Mouse (Mus musculus): ENCODE results near the gene Larp4b. TPM values are rescaled to one million over a fixed set of nuclear protein-coding genes. Genes with fewer than 3 reads are reported as not detected.

Gene Larp4b
- polyA plus RNA-seq, 1 experiment = 21.5 TPM

GRCm38 (mm10) chr13:9140204-9140603 lies 46.5 kb downstream of the Larp4b start:
- no peak overlapping the region for H3K4me3 ChIP-seq (ENCODE audit: insufficient read depth, low read depth, low read length)
- TF ChIP-seq CTCF (conservative IDR thresholded peaks at IDR 0.05; ENCODE audit: insufficient read depth, insufficient read length, low read depth, low read length) (no peak), POLR2A (IDR thresholded peaks at IDR 0.05; ENCODE audit: low read depth, low read length) (no peak)
- 70% methylated on average over 10 of the region's 10 CpGs for WGBS
- H3K4me1 ChIP-seq (ENCODE audit: control insufficient read depth, insufficient read depth, low read length) = no peaks in the 10 kb centered on the region
- H3K27ac ChIP-seq (ENCODE audit: insufficient read depth, low read depth, low read length) = no peak overlapping the region
- no peak for DNase-seq
- peaks cover 10% of the 10 kb centered on the region for H3K36me3 ChIP-seq (ENCODE audit: control insufficient read depth, insufficient read depth, low read length)
- no peaks in the 10 kb centered on the region for H3K27me3 ChIP-seq (replicated peaks; ENCODE audit: control insufficient read depth, insufficient read depth, low read length)

DNA sequence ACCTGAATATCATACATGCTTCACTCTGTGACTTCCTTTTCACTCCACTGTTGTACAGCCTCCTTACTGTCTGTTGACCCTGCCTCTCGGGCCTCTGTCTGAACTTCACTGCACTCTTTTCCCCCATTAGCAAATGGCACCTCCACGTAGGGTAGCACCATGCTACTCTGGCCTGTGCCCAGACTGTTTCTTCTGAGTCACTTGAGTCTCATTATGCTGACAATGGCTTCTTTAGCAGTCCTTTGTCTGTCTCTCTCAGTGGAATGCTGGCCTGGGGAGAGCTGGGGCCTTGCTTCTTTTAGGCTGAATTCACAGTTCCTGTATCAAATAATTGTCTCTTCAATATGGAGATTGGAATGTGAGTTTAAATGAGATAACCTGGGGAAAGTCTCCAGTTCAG lies 48.7 kb downstream of the Larp4b start:
- Histone ChIP-seq H3K27me3 (replicated peaks; ENCODE audit: control insufficient read depth, insufficient read depth, low read length) (no peaks in the 10 kb centered on the region), H3K27ac (ENCODE audit: insufficient read depth, low read depth, low read length) (no peak overlapping the region), H3K36me3 (ENCODE audit: control insufficient read depth, insufficient read depth, low read length) (peaks cover 18% of the 10 kb centered on the region), H3K4me3 (ENCODE audit: insufficient read depth, low read depth, low read length) (no peak overlapping the region), H3K4me1 (ENCODE audit: control insufficient read depth, insufficient read depth, low read length) (no peaks in the 10 kb centered on the region)
- no peak for DNase-seq
- 81% methylated on average over 2 of the region's 2 CpGs for WGBS
- no peak for TF ChIP-seq CTCF (conservative IDR thresholded peaks at IDR 0.05; ENCODE audit: insufficient read depth, insufficient read length, low read depth, low read length)
- no peak for TF ChIP-seq POLR2A (IDR thresholded peaks at IDR 0.05; ENCODE audit: low read depth, low read length)

- Histone ChIP-seq H3K4me1 (ENCODE audit: control insufficient read depth, insufficient read depth, low read length) (no peaks in the 10 kb centered on the region; the same call in 1 of the 2 replicates), H3K4me3 (ENCODE audit: insufficient read depth, low read depth, low read length) (no peak overlapping the region), H3K27ac (ENCODE audit: insufficient read depth, low read depth, low read length) (peak overlapping the region; percentile 50; the same call in 1 of the 2 replicates), H3K36me3 (ENCODE audit: control insufficient read depth, insufficient read depth, low read length) (peaks cover 25% of the 10 kb centered on the region), H3K27me3 (replicated peaks; ENCODE audit: control insufficient read depth, insufficient read depth, low read length) (no peaks in the 10 kb centered on the region)
- 52% methylated on average over 2 of the region's 2 CpGs for WGBS
- TF ChIP-seq CTCF (conservative IDR thresholded peaks at IDR 0.05; ENCODE audit: insufficient read depth, insufficient read length, low read depth, low read length) (no peak), POLR2A (IDR thresholded peaks at IDR 0.05; ENCODE audit: low read depth, low read length) (no peak)
- DNase-seq = no peak
These were observed 55.1 kb downstream of the Larp4b start for GRCm38 (mm10) chr13:9148830-9149229.

GRCm38 (mm10) chr13:9149473-9150217 lies 56.0 kb downstream of the Larp4b start:
- WGBS = 55% methylated on average over 7 of the region's 7 CpGs
- no peak for DNase-seq
- no peaks in the 10 kb centered on the region; the same call in 1 of the 2 replicates for H3K4me1 ChIP-seq (ENCODE audit: control insufficient read depth, insufficient read depth, low read length)
- peaks cover 21% of the 10 kb centered on the region for H3K36me3 ChIP-seq (ENCODE audit: control insufficient read depth, insufficient read depth, low read length)
- H3K27ac ChIP-seq (ENCODE audit: insufficient read depth, low read depth, low read length) = peak overlapping the region; percentile 35; the same call in 1 of the 2 replicates
- H3K27me3 ChIP-seq (replicated peaks; ENCODE audit: control insufficient read depth, insufficient read depth, low read length) = no peaks in the 10 kb centered on the region
- TF ChIP-seq POLR2A (IDR thresholded peaks at IDR 0.05; ENCODE audit: low read depth, low read length) (no peak), CTCF (conservative IDR thresholded peaks at IDR 0.05; ENCODE audit: insufficient read depth, insufficient read length, low read depth, low read length) (no peak)
- no peak overlapping the region for H3K4me3 ChIP-seq (ENCODE audit: insufficient read depth, low read depth, low read length)

- no peaks in the 10 kb centered on the region for H3K27me3 ChIP-seq (replicated peaks; ENCODE audit: control insufficient read depth, insufficient read depth, low read length)
- peaks cover 20% of the 10 kb centered on the region for H3K36me3 ChIP-seq (ENCODE audit: control insufficient read depth, insufficient read depth, low read length)
- DNase-seq = no peak
- no peak overlapping the region for H3K27ac ChIP-seq (ENCODE audit: insufficient read depth, low read depth, low read length)
- WGBS = 65% methylated on average over 6 of the region's 6 CpGs
- no peaks in the 10 kb centered on the region; the same call in 1 of the 2 replicates for H3K4me1 ChIP-seq (ENCODE audit: control insufficient read depth, insufficient read depth, low read length)
- no peak overlapping the region for H3K4me3 ChIP-seq (ENCODE audit: insufficient read depth, low read depth, low read length)
- no peak for TF ChIP-seq CTCF (conservative IDR thresholded peaks at IDR 0.05; ENCODE audit: insufficient read depth, insufficient read length, low read depth, low read length)
- no peak for TF ChIP-seq POLR2A (IDR thresholded peaks at IDR 0.05; ENCODE audit: low read depth, low read length)
These were observed 57.4 kb downstream of the Larp4b start for GRCm38 (mm10) chr13:9151100-9151499.

GRCm38 (mm10) chr13:9151619-9152018 lies 57.9 kb downstream of the Larp4b start:
- Histone ChIP-seq H3K27ac (ENCODE audit: insufficient read depth, low read depth, low read length) (no peak overlapping the region), H3K4me3 (ENCODE audit: insufficient read depth, low read depth, low read length) (no peak overlapping the region), H3K4me1 (ENCODE audit: control insufficient read depth, insufficient read depth, low read length) (no peaks in the 10 kb centered on the region; the same call in 1 of the 2 replicates), H3K27me3 (replicated peaks; ENCODE audit: control insufficient read depth, insufficient read depth, low read length) (no peaks in the 10 kb centered on the region), H3K36me3 (ENCODE audit: control insufficient read depth, insufficient read depth, low read length) (peaks cover 15% of the 10 kb centered on the region)
- 93% methylated on average over 4 of the region's 4 CpGs for WGBS
- no peak for DNase-seq
- TF ChIP-seq POLR2A (IDR thresholded peaks at IDR 0.05; ENCODE audit: low read depth, low read length) (no peak), CTCF (conservative IDR thresholded peaks at IDR 0.05; ENCODE audit: insufficient read depth, insufficient read length, low read depth, low read length) (no peak)

DNA sequence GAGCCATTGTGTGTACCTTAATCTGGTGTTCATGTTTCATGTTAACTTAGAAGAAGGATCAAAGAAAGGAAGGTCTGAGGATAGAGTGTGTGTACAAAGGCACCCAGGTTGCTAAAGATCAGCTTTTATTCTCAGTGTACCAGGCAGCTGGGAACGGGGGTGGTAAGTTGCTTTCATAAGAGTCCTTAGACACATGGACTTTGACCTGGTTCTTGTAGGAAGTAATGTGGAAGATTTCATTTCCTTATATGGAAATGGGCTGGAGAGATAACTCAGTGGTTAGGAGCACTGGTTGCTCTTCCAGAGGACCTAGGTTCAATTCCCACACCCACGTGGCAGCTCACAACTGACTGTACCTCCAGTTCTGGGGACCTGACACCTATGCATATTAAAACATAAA lies 58.6 kb downstream of the Larp4b start:
- peak; percentile 71 for DNase-seq
- no peak for TF ChIP-seq POLR2A (IDR thresholded peaks at IDR 0.05; ENCODE audit: low read depth, low read length)
- TF ChIP-seq CTCF (conservative IDR thresholded peaks at IDR 0.05; ENCODE audit: insufficient read depth, insufficient read length, low read depth, low read length) = no peak
- Histone ChIP-seq H3K27ac (ENCODE audit: insufficient read depth, low read depth, low read length) (no peak overlapping the region), H3K4me3 (ENCODE audit: insufficient read depth, low read depth, low read length) (no peak overlapping the region), H3K27me3 (replicated peaks; ENCODE audit: control insufficient read depth, insufficient read depth, low read length) (no peaks in the 10 kb centered on the region), H3K4me1 (ENCODE audit: control insufficient read depth, insufficient read depth, low read length) (no peaks in the 10 kb centered on the region; the same call in 1 of the 2 replicates), H3K36me3 (ENCODE audit: control insufficient read depth, insufficient read depth, low read length) (peaks cover 14% of the 10 kb centered on the region)
- 51% methylated on average over 2 of the region's 2 CpGs for WGBS

All from kidney, adult 2 months (tissue).